Mouse (Mus musculus) CH12.LX (cell line): ENCODE data around the gene Tmem200b. TPM values are rescaled to one million over a fixed set of nuclear protein-coding genes. Genes with fewer than 3 reads are reported as not detected.

Experiments used
- DNase-seq: peaks from one replicate; pipeline ENCODE4 v3.0.0-alpha.2; 2013; ENCODE audit errors: extremely low read depth
- H3K27ac ChIP-seq: 2 replicates; pipeline ENCODE4 v1.5.1; 2012; ENCODE audit warnings: low read depth, mild to moderate bottlenecking, control low read depth, moderate library complexity; ENCODE audit not compliant: insufficient read depth
- H3K27me3 ChIP-seq: replicated peaks from 2 replicates; pipeline ENCODE3; 2012; ENCODE audit warnings: inconsistent platforms
- H3K36me3 ChIP-seq, 2 experiments: replicated peaks in 1 of 2; 2 replicates each; pipeline versions ENCODE3 to v1.6.1; 2012; ENCODE audit warnings: inconsistent platforms in 1 of 2, low read length in 1 of 2, mild to moderate bottlenecking in 1 of 2, mixed read lengths in 1 of 2, moderate library complexity in 1 of 2; ENCODE audit not compliant: control insufficient read depth in 1 of 2, insufficient read depth in 1 of 2
- H3K4me1 ChIP-seq, 2 experiments: 2 replicates each; pipeline ENCODE4 v1.6.1; 2012; ENCODE audit warnings: inconsistent platforms in 1 of 2, moderate library complexity in 1 of 2; ENCODE audit not compliant: insufficient read depth in 2 of 2, control insufficient read depth in 1 of 2
- H3K4me2 ChIP-seq: 2 replicates; pipeline ENCODE4 v1.6.1; 2012; ENCODE audit warnings: low read depth, mild to moderate bottlenecking, control low read depth; ENCODE audit not compliant: poor library complexity, insufficient read depth, severe bottlenecking
- H3K4me3 ChIP-seq, 3 experiments: fragments of 150-350 bp in 1 of 3; sonication (generic) in 1 of 3; replicated peaks in 1 of 3; 2 replicates each; pipeline versions ENCODE3 to v1.5.1; 2011 to 2012; ENCODE audit warnings: low read depth in 2 of 3, low read length in 2 of 3, mild to moderate bottlenecking in 2 of 3, moderate library complexity in 2 of 3, control low read depth in 1 of 3, improper control_type of control experiment in 1 of 3, inconsistent platforms in 1 of 3, mixed read lengths in 1 of 3; ENCODE audit not compliant: poor library complexity in 1 of 3
- H3K79me2 ChIP-seq: replicated peaks from 2 replicates; pipeline ENCODE4 v1.6.1; 2012; ENCODE audit warnings: mild to moderate bottlenecking, moderate library complexity; ENCODE audit not compliant: control insufficient read depth, poor library complexity, insufficient read depth, severe bottlenecking; ENCODE audit errors: extremely low read depth
- H3K9ac ChIP-seq: 2 replicates; pipeline ENCODE4 v1.6.1; 2012; ENCODE audit warnings: low read depth, mild to moderate bottlenecking, control low read depth, moderate library complexity; ENCODE audit not compliant: insufficient read depth
- H3K9me3 ChIP-seq: replicated peaks from 2 replicates; pipeline ENCODE3; 2012; ENCODE audit warnings: low read length, inconsistent platforms, mixed read lengths
- BHLHE40 ChIP-seq: IDR thresholded peaks from 2 replicates; pipeline ENCODE4 v1.6.1; 2011; ENCODE audit warnings: mild to moderate bottlenecking, low read depth, low read length, improper control_type of control experiment
- CHD1 ChIP-seq: IDR thresholded peaks from 2 replicates; pipeline ENCODE4 v1.6.1; 2012; ENCODE audit warnings: low read depth, low read length, improper control_type of control experiment, inconsistent platforms
- CHD2 ChIP-seq: IDR thresholded peaks from 2 replicates; pipeline ENCODE4 v1.6.1; 2011; ENCODE audit warnings: low read length, improper control_type of control experiment
- ELF1 ChIP-seq: IDR thresholded peaks from 2 replicates; pipeline ENCODE4 v1.6.1; 2014; ENCODE audit warnings: low read depth, mild to moderate bottlenecking, inconsistent platforms, low read length, improper control_type of control experiment
- ETS1 ChIP-seq: conservative IDR thresholded peaks from 2 replicates; pipeline ENCODE4 v1.6.1; 2012; ENCODE audit warnings: low read depth, mild to moderate bottlenecking, inconsistent platforms, low read length, improper control_type of control experiment, moderate library complexity
- GABPA ChIP-seq: IDR thresholded peaks from 2 replicates; pipeline ENCODE4 v1.6.1; 2012; ENCODE audit warnings: low read depth, low read length, improper control_type of control experiment, inconsistent platforms; ENCODE audit not compliant: insufficient replicate concordance
- IRF4 ChIP-seq: IDR thresholded peaks from 2 replicates; pipeline ENCODE4 v1.6.1; 2014; ENCODE audit warnings: low read depth, mild to moderate bottlenecking, inconsistent platforms, low read length, improper control_type of control experiment
- JUN ChIP-seq: IDR thresholded peaks from 2 replicates; pipeline ENCODE4 v1.6.1; 2011; ENCODE audit warnings: low read depth, mild to moderate bottlenecking, low read length, improper control_type of control experiment, moderate library complexity; ENCODE audit not compliant: insufficient read depth
- JUND ChIP-seq: conservative IDR thresholded peaks from 2 replicates; pipeline ENCODE4 v1.6.1; 2011; ENCODE audit warnings: low read depth, low read length, improper control_type of control experiment
- KAT2A ChIP-seq: IDR thresholded peaks from 2 replicates; pipeline ENCODE4 v1.6.1; 2012; ENCODE audit warnings: low read length, improper control_type of control experiment, inconsistent platforms; ENCODE audit not compliant: insufficient replicate concordance
- MAFK ChIP-seq: IDR thresholded peaks from 2 replicates; pipeline ENCODE4 v1.6.1; 2011; ENCODE audit warnings: low read length, improper control_type of control experiment; ENCODE audit not compliant: insufficient replicate concordance
- MAZ ChIP-seq: IDR thresholded peaks from 2 replicates; pipeline ENCODE4 v1.6.1; 2012; ENCODE audit warnings: low read depth, mild to moderate bottlenecking, inconsistent platforms, low read length, improper control_type of control experiment, moderate library complexity
- MEF2A ChIP-seq: IDR thresholded peaks from 2 replicates; pipeline ENCODE4 v1.6.1; 2014; ENCODE audit warnings: low read depth, mild to moderate bottlenecking, inconsistent platforms, low read length, improper control_type of control experiment, borderline replicate concordance
- MYC ChIP-seq: IDR thresholded peaks from 2 replicates; pipeline ENCODE4 v1.6.1; 2011; ENCODE audit warnings: low read depth, mild to moderate bottlenecking, improper control_type of control experiment, low read length
- NELFE ChIP-seq: IDR thresholded peaks from 2 replicates; pipeline ENCODE4 v1.6.1; 2011; ENCODE audit warnings: low read depth, low read length, improper control_type of control experiment
- NRF1 ChIP-seq: IDR thresholded peaks from 2 replicates; pipeline ENCODE4 v1.6.1; 2014; ENCODE audit warnings: low read depth, mild to moderate bottlenecking, inconsistent platforms, low read length, improper control_type of control experiment, moderate library complexity
- POLR2AphosphoS2 ChIP-seq: IDR thresholded peaks from 2 replicates; pipeline ENCODE4 v1.6.1; 2011; ENCODE audit warnings: low read depth, low read length, improper control_type of control experiment
- RAD21 ChIP-seq: IDR thresholded peaks from 2 replicates; pipeline ENCODE4 v1.6.1; 2011; ENCODE audit warnings: low read depth, mild to moderate bottlenecking, low read length, improper control_type of control experiment, moderate library complexity
- RCOR1 ChIP-seq: conservative IDR thresholded peaks from 2 replicates; pipeline ENCODE4 v1.6.1; 2012; ENCODE audit warnings: low read depth, mild to moderate bottlenecking, inconsistent platforms, low read length, improper control_type of control experiment
- SMC3 ChIP-seq: IDR thresholded peaks from 2 replicates; pipeline ENCODE4 v1.6.1; 2011; ENCODE audit warnings: low read depth, low read length, improper control_type of control experiment
- TBP ChIP-seq: conservative IDR thresholded peaks from 2 replicates; pipeline ENCODE4 v1.6.1; 2011; ENCODE audit warnings: low read depth, low read length, improper control_type of control experiment
- UBTF ChIP-seq: IDR thresholded peaks from 2 replicates; pipeline ENCODE4 v1.6.1; 2012; ENCODE audit warnings: low read depth, mild to moderate bottlenecking, inconsistent platforms, low read length, improper control_type of control experiment, moderate library complexity
- ZNF384 ChIP-seq: IDR thresholded peaks from 2 replicates; pipeline ENCODE4 v1.6.1; 2012; ENCODE audit warnings: low read depth, low read length, improper control_type of control experiment, inconsistent platforms
- dilution Hi-C: fragments of 300-500 bp; cut with MboI; formaldehyde crosslinking; loops from 2 replicates; pipeline ENCODE4 v1.14.3; 2020; ENCODE audit warnings: low sequenced_read_pairs; ENCODE audit not compliant: extremely low pct_unique_long_range_greater_than_20kb, extremely low pct_ligation_motif_present
- in situ Hi-C: fragments of 300-500 bp; cut with MboI; formaldehyde crosslinking; loops from 3 replicates; pipeline ENCODE4 v1.14.3; 2019; ENCODE audit warnings: low sequenced_read_pairs, low pct_ligation_motif_present, low pct_unique_long_range_greater_than_20kb, mixed read lengths
- polyA plus RNA-seq: library from polyadenylated mRNA; unstranded; fragments of >175 nt; gene quantifications from 2 replicates; pipeline ENCODE4 v1.2.1, GENCODE M21; 2012; ENCODE audit warnings: low read depth; ENCODE audit not compliant: insufficient read length
- total RNA-seq, 2 experiments: library from RNA; depleted of rRNA; stranded (reverse); fragments of 300-350 nt in 1 of 2; fragments of >200 nt in 1 of 2; gene quantifications; 2 replicates each; pipeline ENCODE4 v1.2.3; 2012 to 2014

Tmem200b gene
- total and polyA plus RNA-seq, 3 experiments, result not detected

- in situ Hi-C loops, result no loop called here
- Histone ChIP-seq H3K36me3 (peaks cover 0 to 26% of the 10 kb centered on the region in 2 experiments), H3K9me3 (peaks cover 26% of the 10 kb centered on the region), H3K79me2 (no peaks in the 10 kb centered on the region), H3K4me3 (no peak overlapping the region), H3K9ac (no peak overlapping the region), H3K4me2 (no peak overlapping the region), H3K4me1 (peaks cover 4 to 16% of the 10 kb centered on the region in 2 experiments; a peak in 3 of 4 replicates), H3K27ac (no peak overlapping the region), H3K27me3 (no peaks in the 10 kb centered on the region)
- dilution Hi-C loops, result no loop called here
- DNase-seq, result no peak
- TF ChIP-seq MAFK (no peak), MAZ (no peak), POLR2AphosphoS2 (no peak), KAT2A (no peak), CHD1 (no peak), ZNF384 (no peak), NRF1 (no peak), UBTF (no peak)
These were observed 1.9 kb upstream of the Tmem200b start for GRCm38 (mm10) chr4:131919506-131920140.

- no peak overlapping the region for H3K4me2 ChIP-seq
- in situ Hi-C loops (no loop called here), dilution Hi-C loops (no loop called here)
- DNase-seq, result no peak
- no peaks in the 10 kb centered on the region for H3K27me3 ChIP-seq
- H3K27ac ChIP-seq, result no peak overlapping the region
- peaks cover 4 to 16% of the 10 kb centered on the region in 2 experiments; a peak in 3 of 4 replicates for H3K4me1 ChIP-seq
- no peak overlapping the region for H3K4me3 ChIP-seq
- peaks cover 26% of the 10 kb centered on the region for H3K9me3 ChIP-seq
- no peaks in the 10 kb centered on the region for H3K79me2 ChIP-seq
- TF ChIP-seq MAZ, result no peak
- no peak for TF ChIP-seq RCOR1
- no peak for TF ChIP-seq MYC
- no peak for TF ChIP-seq MAFK
- no peak for TF ChIP-seq ZNF384
- peaks cover 1 to 31% of the 10 kb centered on the region in 2 experiments for H3K36me3 ChIP-seq
- no peak overlapping the region for H3K9ac ChIP-seq
These were observed 1.4 kb upstream of the Tmem200b start for GRCm38 (mm10) chr4:131920141-131920594.

- in situ Hi-C loops, result no loop called here
- peaks cover 4 to 16% of the 10 kb centered on the region in 2 experiments; a peak in 3 of 4 replicates for H3K4me1 ChIP-seq
- TF ChIP-seq ETS1 (no peak), NELFE (no peak), BHLHE40 (no peak), CHD2 (no peak), MEF2A (no peak), TBP (no peak), IRF4 (no peak), UBTF (no peak), MAZ (no peak), SMC3 (no peak), JUND (no peak), ELF1 (no peak), GABPA (no peak), JUN (no peak), RAD21 (no peak)
- TF ChIP-seq, all 38 proteins: peak for 0
- Histone ChIP-seq H3K4me3 (no peak overlapping the region), H3K27me3 (no peaks in the 10 kb centered on the region), H3K79me2 (no peaks in the 10 kb centered on the region), H3K4me2 (no peak overlapping the region), H3K27ac (no peak overlapping the region), H3K9ac (no peak overlapping the region), H3K9me3 (peaks cover 26% of the 10 kb centered on the region), H3K36me3 (peaks cover 4 to 37% of the 10 kb centered on the region in 2 experiments)
- dilution Hi-C loops, result no loop called here
- DNase-seq, result no peak
These were observed 798 bp upstream of the Tmem200b start for GRCm38 (mm10) chr4:131920595-131921351.
